Mouse (Mus musculus) MEL-GATA-1-ER (cell line): ENCODE data around the gene S1pr1.

ENCODE experiments used
- DNase-seq: peaks from one replicate; pipeline ENCODE4 v3.0.0-alpha.2; 2012; ENCODE audit warnings: low read depth; ENCODE audit errors: extremely low read depth

S1pr1 gene

GRCm38 (mm10) chr3:115712808-115713200 lies 2.1 kb downstream of the S1pr1 start:
- DNase-seq, result peak; percentile 45

- no peak for DNase-seq
Measured at GRCm38 (mm10) chr3:115711924-115712807, 2.7 kb downstream of the S1pr1 start.

- DNase-seq, result no peak
Measured at GRCm38 (mm10) chr3:115711393-115711792, 3.5 kb downstream of the S1pr1 start.

GRCm38 (mm10) chr3:115710051-115710450 lies 4.8 kb downstream of the S1pr1 start:
- DNase-seq, result no peak

- DNase-seq, result no peak
Measured at GRCm38 (mm10) chr3:115709118-115709574, 5.7 kb downstream of the S1pr1 start.

- no peak for DNase-seq
Measured at GRCm38 (mm10) chr3:115706736-115707135, 8.1 kb downstream of the S1pr1 start.

GRCm38 (mm10) chr3:115704254-115704908 lies 10.5 kb downstream of the S1pr1 start:
- no peak for DNase-seq

- no peak for DNase-seq
Measured at GRCm38 (mm10) chr3:115703720-115704119, 11.2 kb downstream of the S1pr1 start.

GRCm38 (mm10) chr3:115702089-115702488 lies 12.8 kb downstream of the S1pr1 start:
- no peak for DNase-seq

GRCm38 (mm10) chr3:115695194-115695891 lies 19.5 kb downstream of the S1pr1 start:
- no peak for DNase-seq

GRCm38 (mm10) chr3:115694168-115694567 lies 20.7 kb downstream of the S1pr1 start:
- DNase-seq, result peak; percentile 66

GRCm38 (mm10) chr3:115693390-115693789 lies 21.5 kb downstream of the S1pr1 start:
- DNase-seq, result peak; percentile 69

GRCm38 (mm10) chr3:115692857-115693256 lies 22.0 kb downstream of the S1pr1 start:
- no peak for DNase-seq

- DNase-seq, result no peak
Measured at GRCm38 (mm10) chr3:115692384-115692783, 22.5 kb downstream of the S1pr1 start.

GRCm38 (mm10) chr3:115689920-115690319 lies 25.0 kb downstream of the S1pr1 start:
- no peak for DNase-seq

GRCm38 (mm10) chr3:115689352-115689751 lies 25.5 kb downstream of the S1pr1 start:
- DNase-seq, result no peak

- DNase-seq, result no peak
Measured at GRCm38 (mm10) chr3:115687821-115688220, 27.1 kb downstream of the S1pr1 start.

- DNase-seq, result peak; percentile 91
Measured at GRCm38 (mm10) chr3:115682328-115683088, 32.4 kb downstream of the S1pr1 start.

- DNase-seq, result no peak
Measured at GRCm38 (mm10) chr3:115681184-115681583, 33.7 kb downstream of the S1pr1 start.

GRCm38 (mm10) chr3:115679022-115679421 lies 35.9 kb downstream of the S1pr1 start:
- DNase-seq, result no peak
